Mouse (Mus musculus): Measurements from ENCODE around the gene Runx1.

GRCm38 (mm10) chr16:92674916-92675450 lies 151.0 kb downstream of the Runx1 start:
- TF ChIP-seq POLR2A (IDR thresholded peaks at IDR 0.05; ENCODE audit: extremely low read depth, insufficient read depth, low read length) (no peak), CTCF (IDR thresholded peaks at IDR 0.05; ENCODE audit: extremely low read depth, insufficient read depth, low read length) (no peak)

All from cortical plate, adult 2 months (tissue).